Mouse (Mus musculus): ENCODE measurements around the gene Fbxo42. TPM values are rescaled to one million over a fixed set of nuclear protein-coding genes. Genes with fewer than 3 reads are reported as not detected.

Gene Fbxo42
- polyA plus RNA-seq (2014; fragmentation: Nextera tagmentation; extraction: Ambion mirVana), result 21.9 and 24.8 TPM in 2 replicates

DNA sequence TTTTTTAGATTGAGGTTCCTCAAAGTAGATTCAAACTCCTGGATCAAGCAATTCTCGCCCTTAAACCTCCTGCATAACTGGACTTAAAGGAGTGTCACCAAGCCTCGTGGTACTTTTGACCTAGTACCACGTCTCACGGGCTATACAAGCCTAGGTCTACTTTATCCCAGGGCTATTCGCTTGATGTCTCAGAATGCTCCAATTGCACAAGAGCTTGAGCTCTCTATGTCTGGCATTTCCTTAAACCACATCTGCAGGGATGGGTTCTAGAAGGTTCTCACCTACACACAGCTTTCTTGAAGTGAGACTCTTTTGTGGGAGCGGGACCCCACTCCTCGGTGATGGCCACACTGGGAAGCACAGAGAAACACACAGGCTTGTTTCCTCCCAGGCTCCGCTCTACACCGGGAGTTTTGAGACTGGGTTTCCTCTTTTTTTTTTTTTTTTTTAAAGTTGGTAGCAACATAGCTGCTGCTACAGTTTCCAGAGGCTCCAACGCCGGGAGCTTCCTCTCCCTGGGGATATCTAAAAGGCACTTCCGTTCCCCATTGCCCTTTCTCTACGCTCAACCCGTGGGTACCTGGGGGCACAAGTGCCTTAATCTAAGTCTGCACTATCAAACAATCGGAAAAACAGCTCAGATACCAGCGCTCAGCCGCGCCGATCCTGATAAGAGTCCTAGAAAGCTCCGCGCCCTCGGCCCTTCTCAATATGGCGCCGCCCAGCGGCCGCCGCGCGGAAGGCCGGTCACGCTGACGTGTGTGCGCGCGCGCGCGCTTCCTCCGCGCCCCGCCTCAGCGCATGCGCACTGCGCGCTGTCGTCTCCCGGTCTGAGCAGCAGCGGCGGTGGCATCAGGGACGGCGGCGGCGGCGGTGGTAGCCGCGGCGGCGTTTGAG lies at the start of gene Fbxo42:
Fbxo42 (plus strand) TSS at position 802 of the 897 bp plus-strand sequence.
- peak; percentile 89 for ATAC-seq (ENCODE audit: low FRiP score)

DNA sequence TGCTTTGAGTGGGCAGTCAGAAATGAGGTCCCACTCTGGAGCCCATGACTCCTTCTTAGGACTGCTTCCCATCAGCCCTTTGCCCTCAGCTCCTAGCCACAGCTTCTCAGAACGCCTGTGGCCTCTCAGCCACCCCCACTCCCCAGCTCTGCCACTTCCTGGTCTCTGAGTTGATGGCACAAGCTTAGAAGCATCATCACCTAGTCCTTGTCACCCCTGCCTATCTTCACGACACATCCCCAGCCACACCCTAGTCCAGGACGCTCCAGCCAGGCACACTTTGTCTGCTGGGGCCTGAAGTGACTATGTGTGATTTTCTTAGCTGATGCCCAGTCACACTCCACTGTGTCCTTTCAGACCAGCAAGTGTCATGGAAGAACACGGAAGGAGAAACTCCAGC lies 48.8 kb upstream of the Fbxo42 start:
- H3K9ac ChIP-seq (ENCODE audit: low read depth, low read length), result no peak overlapping the region

More for the DNA sequence above, at the start of gene Fbxo42:
- Histone ChIP-seq H3K4me3 (ENCODE audit: low read depth, low read length) (peak within 1 kb of the TSS; percentile 93), H3K36me3 (ENCODE audit: control insufficient read depth, insufficient read depth, low read length) (no peaks in the 10 kb centered on the region), H3K9me3 (ENCODE audit: control insufficient read depth, low read length) (no peaks in the 10 kb centered on the region), H3K4me2 (replicated peaks; ENCODE audit: low read depth, low read length) (peak within 1 kb of the TSS; percentile 69), H3K27me3 (ENCODE audit: control insufficient read depth, insufficient read depth, low read length) (no peaks in the 10 kb centered on the region), H3K9ac (ENCODE audit: low read depth, low read length) (peak within 1 kb of the TSS; percentile 91), H3K27ac (ENCODE audit: low read depth, low read length) (peak within 1 kb of the TSS; percentile 67), H3K4me1 (replicated peaks; ENCODE audit: control insufficient read depth, insufficient read depth, low read length) (0 out of 2 replicates have a peak, but pooled peaks cover 2% of the 10 kb centered on the region)
- DNase-seq (ENCODE audit: low spot score), result peak; percentile 99
- WGBS, result 10% methylated on average over 54 of the region's 58 CpGs

DNA sequence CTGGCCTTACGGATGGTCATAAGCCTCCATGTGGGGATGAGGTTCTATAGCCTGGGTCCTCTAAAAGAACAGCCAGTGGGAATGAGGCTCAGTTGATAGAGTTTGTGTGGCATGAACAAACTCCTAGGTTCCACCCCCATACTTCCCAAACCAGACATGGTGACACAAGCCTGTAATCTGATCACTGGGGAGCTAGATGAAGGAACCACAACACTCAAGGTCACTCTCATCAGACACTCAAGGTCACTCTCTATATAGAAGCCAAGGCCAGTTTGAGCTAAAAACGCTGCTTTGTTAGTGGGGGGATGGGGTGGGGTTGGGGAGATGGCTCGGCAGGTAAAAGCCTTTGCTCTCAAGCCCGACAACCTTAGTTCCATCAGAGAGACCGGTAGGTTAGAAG lies 47.8 kb upstream of the Fbxo42 start:
- H3K27me3 ChIP-seq (ENCODE audit: control insufficient read depth, insufficient read depth, low read length), result no peaks in the 10 kb centered on the region
- no peak overlapping the region for H3K4me2 ChIP-seq (replicated peaks; ENCODE audit: low read depth, low read length)
- no peaks in the 10 kb centered on the region for H3K36me3 ChIP-seq (ENCODE audit: control insufficient read depth, insufficient read depth, low read length)
- no peaks in the 10 kb centered on the region for H3K4me1 ChIP-seq (replicated peaks; ENCODE audit: control insufficient read depth, insufficient read depth, low read length)
- no peak overlapping the region for H3K4me3 ChIP-seq (ENCODE audit: low read depth, low read length)
- DNase-seq (ENCODE audit: low spot score) (no peak), ATAC-seq (ENCODE audit: low FRiP score) (no peak)
- H3K9ac ChIP-seq (ENCODE audit: low read depth, low read length), result no peak overlapping the region
- 83% methylated on average over 5 of the region's 5 CpGs for WGBS
- H3K27ac ChIP-seq (ENCODE audit: low read depth, low read length), result no peak overlapping the region
- H3K9me3 ChIP-seq (ENCODE audit: control insufficient read depth, low read length), result no peaks in the 10 kb centered on the region

More for the DNA sequence above, 48.8 kb upstream of the Fbxo42 start:
- H3K4me3 ChIP-seq (ENCODE audit: low read depth, low read length), result no peak overlapping the region
- no peaks in the 10 kb centered on the region for H3K36me3 ChIP-seq (ENCODE audit: control insufficient read depth, insufficient read depth, low read length)
- DNase-seq (ENCODE audit: low spot score), result no peak
- no peaks in the 10 kb centered on the region for H3K4me1 ChIP-seq (replicated peaks; ENCODE audit: control insufficient read depth, insufficient read depth, low read length)
- H3K4me2 ChIP-seq (replicated peaks; ENCODE audit: low read depth, low read length), result no peak overlapping the region
- no peaks in the 10 kb centered on the region for H3K9me3 ChIP-seq (ENCODE audit: control insufficient read depth, low read length)
- no peaks in the 10 kb centered on the region for H3K27me3 ChIP-seq (ENCODE audit: control insufficient read depth, insufficient read depth, low read length)
- no peak for ATAC-seq (ENCODE audit: low FRiP score)
- H3K27ac ChIP-seq (ENCODE audit: low read depth, low read length), result no peak overlapping the region
- 83% methylated on average over 4 of the region's 4 CpGs for WGBS

DNA sequence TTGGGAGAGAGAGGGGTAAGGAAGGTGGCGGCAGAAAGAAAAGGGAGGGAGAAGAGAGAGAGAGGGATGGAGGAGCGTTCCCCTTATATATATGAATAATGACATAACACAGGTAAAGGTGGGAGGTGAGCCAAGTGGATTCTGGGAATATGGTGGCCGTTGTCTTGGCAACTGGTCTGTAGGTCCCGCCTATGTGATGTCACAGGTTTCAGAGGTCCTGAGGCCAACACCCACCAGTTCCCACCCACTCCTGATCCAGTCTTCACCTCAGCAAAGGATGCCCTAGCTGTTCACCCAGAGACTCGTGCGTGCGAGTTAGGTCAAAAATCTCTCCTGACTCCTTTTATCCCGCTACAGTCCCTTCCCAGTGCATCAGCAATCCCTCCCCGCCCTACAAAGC lies 46.4 kb upstream of the Fbxo42 start:
- no peaks in the 10 kb centered on the region for H3K27me3 ChIP-seq (ENCODE audit: control insufficient read depth, insufficient read depth, low read length)
- 96% methylated on average over 9 of the region's 9 CpGs for WGBS
- DNase-seq (ENCODE audit: low spot score) (no peak), ATAC-seq (ENCODE audit: low FRiP score) (no peak)
- no peak overlapping the region for H3K9ac ChIP-seq (ENCODE audit: low read depth, low read length)
- H3K27ac ChIP-seq (ENCODE audit: low read depth, low read length), result no peak overlapping the region
- no peaks in the 10 kb centered on the region for H3K9me3 ChIP-seq (ENCODE audit: control insufficient read depth, low read length)
- H3K36me3 ChIP-seq (ENCODE audit: control insufficient read depth, insufficient read depth, low read length), result no peaks in the 10 kb centered on the region
- no peaks in the 10 kb centered on the region for H3K4me1 ChIP-seq (replicated peaks; ENCODE audit: control insufficient read depth, insufficient read depth, low read length)
- H3K4me3 ChIP-seq (ENCODE audit: low read depth, low read length), result no peak overlapping the region
- H3K4me2 ChIP-seq (replicated peaks; ENCODE audit: low read depth, low read length), result no peak overlapping the region

DNA sequence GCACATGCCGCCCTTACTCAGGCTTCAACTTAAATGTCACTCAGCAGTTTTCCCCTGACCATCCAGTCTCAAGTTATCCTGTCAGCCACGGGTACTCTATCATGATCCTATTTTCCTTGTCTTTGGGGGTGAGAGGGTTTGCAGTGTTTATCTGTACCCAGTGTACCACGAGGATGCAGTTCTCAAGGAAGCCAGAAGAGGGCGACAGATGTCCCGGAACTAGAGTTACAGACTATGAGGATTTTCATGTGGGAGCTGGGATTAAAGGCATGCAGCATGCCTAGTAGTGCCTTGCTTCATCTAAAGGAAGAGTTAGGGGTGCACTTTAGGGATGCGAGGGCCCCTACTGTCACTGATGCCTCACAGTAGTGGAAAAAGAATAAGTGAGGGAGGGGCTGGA lies 45.9 kb upstream of the Fbxo42 start:
- Histone ChIP-seq H3K36me3 (ENCODE audit: control insufficient read depth, insufficient read depth, low read length) (no peaks in the 10 kb centered on the region), H3K9me3 (ENCODE audit: control insufficient read depth, low read length) (no peaks in the 10 kb centered on the region), H3K9ac (ENCODE audit: low read depth, low read length) (no peak overlapping the region), H3K4me1 (replicated peaks; ENCODE audit: control insufficient read depth, insufficient read depth, low read length) (no peaks in the 10 kb centered on the region), H3K27me3 (ENCODE audit: control insufficient read depth, insufficient read depth, low read length) (no peaks in the 10 kb centered on the region), H3K4me2 (replicated peaks; ENCODE audit: low read depth, low read length) (no peak overlapping the region), H3K27ac (ENCODE audit: low read depth, low read length) (no peak overlapping the region), H3K4me3 (ENCODE audit: low read depth, low read length) (no peak overlapping the region)
- DNase-seq (ENCODE audit: low spot score) (peak; percentile 58), ATAC-seq (ENCODE audit: low FRiP score) (no peak)
- WGBS, result 60% methylated on average over 6 of the region's 6 CpGs

DNA sequence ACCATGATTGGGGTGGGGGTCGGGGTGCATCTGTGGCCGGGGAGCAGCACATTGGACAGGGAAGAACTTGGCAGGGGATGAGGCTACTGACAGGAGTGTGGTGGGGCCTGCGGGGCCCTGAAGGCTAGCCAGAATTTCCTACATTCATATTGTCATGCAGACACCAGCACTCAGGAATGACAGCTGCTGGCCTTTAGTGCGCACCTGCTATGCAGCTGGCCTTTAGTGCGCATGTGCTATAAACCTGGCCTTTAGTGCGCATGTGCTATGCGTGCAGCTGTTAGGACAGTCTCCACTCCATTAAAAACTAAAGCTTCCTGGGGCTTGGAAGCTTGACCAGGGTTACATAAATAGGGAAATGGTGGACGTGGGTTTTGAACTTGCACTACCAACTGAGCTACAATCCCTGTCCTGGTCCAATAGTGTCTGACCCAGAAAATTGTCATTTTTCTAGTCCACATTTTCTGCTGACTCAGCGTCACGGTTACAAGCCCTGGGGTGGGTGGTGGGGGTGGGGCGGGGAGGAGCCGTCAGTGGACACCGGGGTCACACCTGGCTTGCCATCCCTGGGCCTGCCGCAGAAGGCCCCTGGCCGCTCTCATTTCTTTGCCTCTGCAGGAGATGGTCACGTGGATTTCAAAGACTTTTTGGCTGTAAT lies 41.1 kb upstream of the Fbxo42 start:
- DNase-seq (ENCODE audit: low spot score) (no peak), ATAC-seq (ENCODE audit: low FRiP score) (no peak)
- no peak overlapping the region for H3K27ac ChIP-seq (ENCODE audit: low read depth, low read length)
- H3K4me3 ChIP-seq (ENCODE audit: low read depth, low read length), result no peak overlapping the region
- no peak overlapping the region for H3K9ac ChIP-seq (ENCODE audit: low read depth, low read length)
- no peaks in the 10 kb centered on the region for H3K27me3 ChIP-seq (ENCODE audit: control insufficient read depth, insufficient read depth, low read length)
- WGBS, result 83% methylated on average over 16 of the region's 16 CpGs
- no peaks in the 10 kb centered on the region for H3K4me1 ChIP-seq (replicated peaks; ENCODE audit: control insufficient read depth, insufficient read depth, low read length)
- 0 out of 2 replicates have a peak, but pooled peaks cover 5% of the 10 kb centered on the region for H3K36me3 ChIP-seq (ENCODE audit: control insufficient read depth, insufficient read depth, low read length)
- H3K9me3 ChIP-seq (ENCODE audit: control insufficient read depth, low read length), result no peaks in the 10 kb centered on the region
- H3K4me2 ChIP-seq (replicated peaks; ENCODE audit: low read depth, low read length), result no peak overlapping the region

DNA sequence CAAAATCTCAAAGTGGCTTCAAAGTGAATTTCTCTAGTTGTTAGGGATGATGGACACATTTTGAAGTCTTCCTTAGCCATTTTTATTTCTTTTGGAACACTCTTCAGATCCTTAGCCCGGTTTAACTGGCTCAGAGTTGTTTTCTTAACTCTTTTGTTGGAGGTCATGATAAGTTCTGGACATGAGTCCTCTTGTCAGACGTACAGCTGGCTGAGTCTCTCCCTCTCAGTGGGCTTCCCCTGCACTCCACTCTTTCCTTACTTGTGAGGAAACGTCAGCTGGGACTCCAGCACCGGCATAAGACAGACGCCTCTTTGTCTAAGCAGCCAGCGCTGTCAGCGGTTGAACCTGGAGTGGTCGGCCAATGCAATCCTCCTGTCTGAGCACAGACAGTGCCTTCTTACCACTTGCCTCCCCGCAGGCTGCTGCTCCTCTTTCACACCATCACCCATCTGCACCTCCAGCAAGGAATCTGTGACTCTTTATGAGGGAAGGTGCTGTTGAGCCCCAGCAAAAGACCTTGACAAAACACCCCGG lies 39.4 kb upstream of the Fbxo42 start:
- Histone ChIP-seq H3K4me3 (ENCODE audit: low read depth, low read length) (no peak overlapping the region), H3K9me3 (ENCODE audit: control insufficient read depth, low read length) (no peaks in the 10 kb centered on the region), H3K4me2 (replicated peaks; ENCODE audit: low read depth, low read length) (no peak overlapping the region), H3K36me3 (ENCODE audit: control insufficient read depth, insufficient read depth, low read length) (0 out of 2 replicates have a peak, but pooled peaks cover 5% of the 10 kb centered on the region), H3K9ac (ENCODE audit: low read depth, low read length) (no peak overlapping the region), H3K4me1 (replicated peaks; ENCODE audit: control insufficient read depth, insufficient read depth, low read length) (no peaks in the 10 kb centered on the region), H3K27me3 (ENCODE audit: control insufficient read depth, insufficient read depth, low read length) (no peaks in the 10 kb centered on the region), H3K27ac (ENCODE audit: low read depth, low read length) (no peak overlapping the region)
- WGBS, result 43% methylated on average over 10 of the region's 10 CpGs
- DNase-seq (ENCODE audit: low spot score) (no peak), ATAC-seq (ENCODE audit: low FRiP score) (no peak)

DNA sequence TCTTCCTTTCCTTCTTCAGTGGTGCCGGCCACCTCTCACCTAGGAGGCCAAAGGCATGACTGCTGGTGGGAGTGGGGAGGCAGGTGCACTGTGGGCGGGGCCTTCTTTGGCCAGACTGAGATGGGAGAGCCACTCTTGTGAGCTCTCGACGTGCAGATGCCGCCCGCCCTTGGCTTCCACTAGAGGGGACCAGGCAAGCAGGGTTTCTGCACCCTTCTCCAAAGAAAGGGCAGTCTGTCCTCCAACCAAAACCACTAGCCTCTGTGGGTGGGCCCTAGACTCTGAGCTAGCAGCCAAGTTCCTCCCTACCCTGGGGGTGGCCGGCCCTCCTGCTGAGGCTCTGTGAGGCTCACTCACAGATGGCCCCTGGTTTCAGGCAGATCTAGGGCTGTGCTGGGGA lies 33.9 kb upstream of the Fbxo42 start:
- Histone ChIP-seq H3K4me3 (ENCODE audit: low read depth, low read length) (no peak overlapping the region), H3K27me3 (ENCODE audit: control insufficient read depth, insufficient read depth, low read length) (no peaks in the 10 kb centered on the region), H3K27ac (ENCODE audit: low read depth, low read length) (no peak overlapping the region), H3K9ac (ENCODE audit: low read depth, low read length) (no peak overlapping the region), H3K4me1 (replicated peaks; ENCODE audit: control insufficient read depth, insufficient read depth, low read length) (no peaks in the 10 kb centered on the region), H3K9me3 (ENCODE audit: control insufficient read depth, low read length) (no peaks in the 10 kb centered on the region), H3K4me2 (replicated peaks; ENCODE audit: low read depth, low read length) (no peak overlapping the region), H3K36me3 (ENCODE audit: control insufficient read depth, insufficient read depth, low read length) (peaks cover 15% of the 10 kb centered on the region; the same call in 1 of the 2 replicates)
- DNase-seq (ENCODE audit: low spot score) (no peak), ATAC-seq (ENCODE audit: low FRiP score) (no peak)
- 86% methylated on average over 7 of the region's 7 CpGs for WGBS

Data from hindbrain, embryonic 11.5 days (tissue).